Mouse (Mus musculus) embryonic facial prominence, embryonic 11.5 days (tissue): ENCODE data around the gene Scube1. TPM values are rescaled to one million over a fixed set of nuclear protein-coding genes. Genes with fewer than 3 reads are reported as not detected.

Source experiments
- ATAC-seq: fragments of 200-750 bp; cut with Nextera tagmentation; replicated peaks from 2 replicates; pipeline ENCODE4 v1.8.0; 2017; ENCODE audit warnings: low read depth; ENCODE audit not compliant: insufficient number of reproducible peaks, low FRiP score, low TSS enrichment
- DNase-seq: peaks from one replicate; pipeline ENCODE4 v3.0.0-alpha.2; 2015; ENCODE audit warnings: low spot score
- H3K27ac ChIP-seq: fragments of 300-500 bp; sonication (generic); replicated peaks from 2 replicates; pipeline ENCODE4 v1.5.1; 2014; ENCODE audit warnings: mild to moderate bottlenecking, low read depth, low read length, control low read depth
- H3K27me3 ChIP-seq: fragments of 300-500 bp; sonication (generic); 2 replicates; pipeline ENCODE4 v1.6.1; 2014; ENCODE audit warnings: mild to moderate bottlenecking, low read length, moderate library complexity, mixed read lengths; ENCODE audit not compliant: control insufficient read depth, insufficient read depth
- H3K36me3 ChIP-seq: fragments of 300-500 bp; sonication (generic); replicated peaks from 2 replicates; pipeline ENCODE4 v1.6.1; 2014; ENCODE audit warnings: low read depth, mild to moderate bottlenecking, low read length, moderate library complexity, mixed read lengths; ENCODE audit not compliant: control insufficient read depth, insufficient read depth
- H3K4me1 ChIP-seq: fragments of 300-500 bp; sonication (generic); 2 replicates; pipeline ENCODE4 v1.6.1; 2014; ENCODE audit warnings: low read length, mixed read lengths; ENCODE audit not compliant: control insufficient read depth, insufficient read depth
- H3K4me2 ChIP-seq: fragments of 300-500 bp; sonication (generic); 2 replicates; pipeline ENCODE4 v1.6.1; 2014; ENCODE audit warnings: low read depth, mild to moderate bottlenecking, control low read depth, low read length, moderate library complexity
- H3K4me3 ChIP-seq: fragments of 300-500 bp; sonication (generic); 2 replicates; pipeline ENCODE4 v1.5.1; 2014; ENCODE audit warnings: low read depth, low read length, control low read depth
- H3K9ac ChIP-seq: fragments of 300-500 bp; sonication (generic); replicated peaks from 2 replicates; pipeline ENCODE4 v1.6.1; 2014; ENCODE audit warnings: mild to moderate bottlenecking, control low read depth, low read length
- H3K9me3 ChIP-seq: fragments of 300-500 bp; sonication (generic); replicated peaks from 2 replicates; pipeline ENCODE4 v1.6.1; 2016; ENCODE audit warnings: mild to moderate bottlenecking, low read length, inconsistent platforms, mixed read lengths; ENCODE audit not compliant: control insufficient read depth
- WGBS: fragments of 180-500 bp; shearing (Covaris S2); extraction: QIAGEN DNeasy Blood & Tissue Kit; methylation state at CpG from one replicate; pipeline ENCODE4 v1.1.7; 2014; 5-methylcytosine and 5-hydroxymethylcytosine counted together
- polyA plus RNA-seq: library from polyadenylated mRNA; unstranded; fragments of >200 nt; fragmentation: Nextera tagmentation; extraction: Ambion mirVana; gene quantifications from 2 replicates; pipeline ENCODE4 v1.2.1, GENCODE M21; 2014

The Scube1 gene
- polyA plus RNA-seq, 1 experiment from 2014 or later, result 30.2 TPM

DNA sequence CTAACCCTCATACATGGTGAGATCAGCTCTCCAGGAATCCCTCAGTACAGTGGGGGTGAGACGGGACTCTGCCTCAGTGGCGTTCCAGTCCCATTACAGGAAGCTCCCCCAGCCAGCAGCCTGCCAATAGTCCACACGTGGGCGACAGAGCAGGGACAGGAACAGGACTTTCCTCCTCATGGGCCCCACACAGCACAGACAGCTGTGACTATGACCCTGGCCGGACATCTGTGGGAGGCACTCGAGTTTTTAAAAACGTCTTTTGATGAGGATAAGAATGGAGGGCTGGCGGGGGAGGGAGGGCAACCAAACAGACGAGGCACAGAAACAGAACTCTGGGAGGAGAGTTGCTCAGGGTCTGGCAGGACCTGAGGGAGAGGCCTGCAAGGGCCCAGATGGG lies 38.2 kb downstream of the Scube1 start:
- H3K36me3 ChIP-seq, result no peaks in the 10 kb centered on the region
- no peak overlapping the region for H3K4me2 ChIP-seq
- no peak overlapping the region for H3K9ac ChIP-seq
- no peak for ATAC-seq
- peaks cover 10% of the 10 kb centered on the region for H3K4me1 ChIP-seq
- H3K9me3 ChIP-seq, result no peaks in the 10 kb centered on the region
- DNase-seq, result no peak
- H3K27ac ChIP-seq, result no peak overlapping the region
- H3K27me3 ChIP-seq, result no peaks in the 10 kb centered on the region; the same call in 1 of the 2 replicates
- H3K4me3 ChIP-seq, result no peak overlapping the region
- WGBS, result 53% methylated on average over 9 of the region's 9 CpGs

GRCm38 (mm10) chr15:83685950-83686349 lies 38.9 kb downstream of the Scube1 start:
- H3K27me3 ChIP-seq, result no peaks in the 10 kb centered on the region; the same call in 1 of the 2 replicates
- no peak overlapping the region for H3K4me2 ChIP-seq
- H3K4me3 ChIP-seq, result no peak overlapping the region
- peaks cover 10% of the 10 kb centered on the region for H3K4me1 ChIP-seq
- no peaks in the 10 kb centered on the region for H3K36me3 ChIP-seq
- H3K9me3 ChIP-seq, result no peaks in the 10 kb centered on the region
- no peak overlapping the region for H3K9ac ChIP-seq
- DNase-seq (no peak), ATAC-seq (no peak)
- 91% methylated on average over 3 of the region's 3 CpGs for WGBS
- H3K27ac ChIP-seq, result no peak overlapping the region

DNA sequence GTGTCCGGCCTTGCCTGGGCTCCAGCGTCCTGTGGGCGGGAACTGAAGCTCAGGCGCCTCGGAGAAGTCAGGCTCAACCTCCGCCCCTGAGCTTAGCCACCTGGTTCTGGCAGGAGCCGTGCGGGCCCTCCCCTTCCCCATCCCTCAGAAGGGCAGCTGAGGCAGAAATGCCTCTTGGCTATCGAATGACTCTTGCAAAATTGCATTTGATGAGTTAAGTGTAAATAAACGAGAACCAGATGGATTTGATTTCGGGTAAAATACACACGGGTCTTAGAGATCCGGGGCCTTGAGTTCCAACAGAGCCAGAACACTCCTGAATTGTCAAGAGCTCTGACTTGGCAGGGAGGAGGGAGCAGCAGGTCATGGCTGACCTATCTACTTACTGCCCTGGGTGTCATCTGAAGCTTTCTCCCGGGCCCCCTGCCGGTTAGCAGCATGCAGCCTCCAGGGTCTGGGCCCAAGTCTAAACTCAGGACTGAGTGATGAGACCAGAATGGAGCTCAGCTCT lies 41.7 kb downstream of the Scube1 start:
- 22% methylated on average over 15 of the region's 15 CpGs for WGBS
- Histone ChIP-seq H3K4me3 (no peak overlapping the region), H3K9ac (no peak overlapping the region), H3K27ac (peak overlapping the region; percentile 88), H3K27me3 (no peaks in the 10 kb centered on the region), H3K4me2 (no peak overlapping the region), H3K36me3 (no peaks in the 10 kb centered on the region), H3K9me3 (no peaks in the 10 kb centered on the region), H3K4me1 (peaks cover 23% of the 10 kb centered on the region)
- peak; percentile 93 for DNase-seq
- ATAC-seq, result peak; percentile 71; the same call in 1 of the 2 replicates

DNA sequence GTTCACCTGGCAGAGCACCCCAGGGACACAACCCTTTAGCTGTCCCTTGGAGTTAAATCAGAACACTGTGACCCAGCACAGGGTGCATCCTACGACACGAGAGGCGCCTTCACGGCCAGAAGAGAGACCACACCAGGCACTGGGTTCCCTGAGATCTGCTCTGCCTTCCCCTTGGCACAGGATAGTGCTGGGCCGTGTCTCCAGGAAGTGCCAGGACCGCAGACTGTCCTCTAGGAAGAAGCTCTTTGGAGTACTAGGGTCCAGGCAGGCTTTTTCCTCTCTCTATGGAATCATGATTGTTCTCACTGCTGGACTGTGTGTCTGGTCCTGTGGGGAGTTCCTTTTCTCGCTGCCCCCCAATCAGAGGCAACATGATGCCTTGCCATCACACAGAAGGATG lies 44.5 kb downstream of the Scube1 start:
- Histone ChIP-seq H3K27ac (no peak overlapping the region), H3K4me1 (peaks cover 26% of the 10 kb centered on the region)

DNA sequence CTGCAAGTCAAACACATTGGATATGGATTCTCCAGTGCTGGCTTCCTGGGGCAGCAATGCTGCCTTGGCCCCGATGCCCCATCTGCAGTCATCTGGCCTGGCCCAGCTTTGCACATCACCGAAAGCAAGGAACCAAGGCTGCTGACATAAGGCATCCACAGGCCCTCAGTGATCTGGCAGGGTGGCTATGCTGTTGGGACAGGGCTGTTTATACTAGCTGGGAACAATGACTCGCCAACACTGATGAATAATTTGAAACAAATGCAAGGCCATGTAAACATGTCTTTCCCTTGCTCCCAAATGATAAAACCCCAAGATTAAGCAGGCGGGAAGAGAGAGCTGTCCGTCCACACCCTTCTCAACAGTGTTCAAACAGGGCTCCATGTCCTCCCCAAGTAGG lies 45.1 kb downstream of the Scube1 start:
- Histone ChIP-seq H3K9me3 (no peaks in the 10 kb centered on the region), H3K27ac (no peak overlapping the region), H3K27me3 (no peaks in the 10 kb centered on the region), H3K4me2 (no peak overlapping the region), H3K4me3 (no peak overlapping the region), H3K9ac (no peak overlapping the region), H3K36me3 (no peaks in the 10 kb centered on the region), H3K4me1 (peaks cover 26% of the 10 kb centered on the region)
- DNase-seq (no peak), ATAC-seq (no peak)
- 73% methylated on average over 5 of the region's 5 CpGs for whole genome bisulfite sequencing

More for the DNA sequence above, 44.5 kb downstream of the Scube1 start:
- H3K4me3 ChIP-seq, result no peak overlapping the region
- no peak for DNase-seq
- 81% methylated on average over 7 of the region's 7 CpGs for WGBS
- ATAC-seq, result no peak
- H3K9me3 ChIP-seq, result no peaks in the 10 kb centered on the region
- H3K27me3 ChIP-seq, result no peaks in the 10 kb centered on the region
- no peak overlapping the region; the same call in 1 of the 2 replicates for H3K4me2 ChIP-seq
- H3K9ac ChIP-seq, result no peak overlapping the region
- no peaks in the 10 kb centered on the region for H3K36me3 ChIP-seq

- 0 out of 2 replicates have a peak, but pooled peaks have one; percentile 40 for ATAC-seq
- peak overlapping the region; percentile 32 for H3K9ac ChIP-seq
- peaks cover 23% of the 10 kb centered on the region for H3K4me1 ChIP-seq
- WGBS, result 3% methylated on average over 11 of the region's 11 CpGs
- H3K36me3 ChIP-seq, result no peaks in the 10 kb centered on the region
- no peaks in the 10 kb centered on the region for H3K9me3 ChIP-seq
- H3K4me3 ChIP-seq, result no peak overlapping the region
- H3K27me3 ChIP-seq, result no peaks in the 10 kb centered on the region
- H3K4me2 ChIP-seq, result peak overlapping the region; percentile 19
- peak overlapping the region; percentile 57 for H3K27ac ChIP-seq
- peak; percentile 79 for DNase-seq
These were observed 46.2 kb downstream of the Scube1 start for GRCm38 (mm10) chr15:83678606-83679005.

DNA sequence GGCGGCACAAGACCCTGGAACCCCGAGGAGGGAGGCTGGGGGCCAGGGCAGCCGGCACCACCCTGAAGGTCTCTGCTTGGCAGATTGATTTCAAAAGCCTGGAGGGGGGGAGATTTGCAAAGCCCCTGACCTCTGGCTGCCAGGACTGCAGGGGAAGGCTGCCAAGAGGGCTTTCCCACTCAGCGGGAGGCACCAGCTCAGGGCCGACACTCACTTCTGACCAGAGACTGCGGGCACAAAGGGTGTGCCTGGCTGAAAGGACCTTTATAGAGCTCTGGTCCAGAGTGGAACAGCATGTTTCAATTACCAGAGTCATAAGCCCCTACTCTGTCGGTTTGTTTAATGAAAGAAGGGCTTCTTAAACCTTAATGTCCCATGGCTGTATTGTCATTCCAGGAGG lies 46.7 kb downstream of the Scube1 start:
- H3K9me3 ChIP-seq, result no peaks in the 10 kb centered on the region
- DNase-seq (peak; percentile 62), ATAC-seq (no peak)
- H3K4me3 ChIP-seq, result no peak overlapping the region
- H3K27me3 ChIP-seq, result no peaks in the 10 kb centered on the region
- whole genome bisulfite sequencing, result 10% methylated on average over 7 of the region's 7 CpGs
- no peak overlapping the region for H3K9ac ChIP-seq
- H3K4me2 ChIP-seq, result no peak overlapping the region; the same call in 1 of the 2 replicates
- H3K4me1 ChIP-seq, result peaks cover 19% of the 10 kb centered on the region
- H3K27ac ChIP-seq, result peak overlapping the region; percentile 57
- H3K36me3 ChIP-seq, result no peaks in the 10 kb centered on the region

DNA sequence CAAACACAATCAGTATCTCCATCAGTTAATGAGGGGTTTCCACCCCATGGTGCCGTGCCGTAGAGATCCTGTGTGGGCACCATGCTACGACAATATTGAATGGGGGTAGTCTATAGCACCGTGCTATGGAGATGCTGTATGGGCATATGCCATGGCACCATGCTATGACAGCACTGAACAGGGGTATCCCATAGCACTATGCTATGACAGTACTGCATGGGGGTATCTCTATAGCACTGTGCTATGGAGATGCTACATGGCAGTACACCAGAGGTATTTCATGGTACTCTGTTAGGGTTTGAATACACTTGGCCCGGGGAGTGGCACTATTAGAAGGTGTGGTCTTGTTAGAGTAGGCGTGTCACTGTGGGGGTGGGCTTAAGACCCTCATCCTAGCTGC lies 47.7 kb downstream of the Scube1 start:
- peak; percentile 27; the same call in 1 of the 2 replicates for ATAC-seq
- H3K27me3 ChIP-seq, result no peaks in the 10 kb centered on the region
- no peak overlapping the region for H3K9ac ChIP-seq
- 90% methylated on average over 6 of the region's 6 CpGs for WGBS
- H3K36me3 ChIP-seq, result no peaks in the 10 kb centered on the region
- no peaks in the 10 kb centered on the region for H3K9me3 ChIP-seq
- H3K4me3 ChIP-seq, result no peak overlapping the region
- no peak overlapping the region for H3K4me2 ChIP-seq
- H3K4me1 ChIP-seq, result peaks cover 16% of the 10 kb centered on the region
- no peak overlapping the region for H3K27ac ChIP-seq
- no peak for DNase-seq
